Mouse (Mus musculus) retina, postnatal 7 days (tissue): ENCODE results near the gene Slc26a10.

ENCODE experiments used
- DNase-seq: peaks from one replicate; pipeline ENCODE4 v3.0.0-alpha.2; 2012; ENCODE audit warnings: low read depth, low spot score

Gene Slc26a10

DNA sequence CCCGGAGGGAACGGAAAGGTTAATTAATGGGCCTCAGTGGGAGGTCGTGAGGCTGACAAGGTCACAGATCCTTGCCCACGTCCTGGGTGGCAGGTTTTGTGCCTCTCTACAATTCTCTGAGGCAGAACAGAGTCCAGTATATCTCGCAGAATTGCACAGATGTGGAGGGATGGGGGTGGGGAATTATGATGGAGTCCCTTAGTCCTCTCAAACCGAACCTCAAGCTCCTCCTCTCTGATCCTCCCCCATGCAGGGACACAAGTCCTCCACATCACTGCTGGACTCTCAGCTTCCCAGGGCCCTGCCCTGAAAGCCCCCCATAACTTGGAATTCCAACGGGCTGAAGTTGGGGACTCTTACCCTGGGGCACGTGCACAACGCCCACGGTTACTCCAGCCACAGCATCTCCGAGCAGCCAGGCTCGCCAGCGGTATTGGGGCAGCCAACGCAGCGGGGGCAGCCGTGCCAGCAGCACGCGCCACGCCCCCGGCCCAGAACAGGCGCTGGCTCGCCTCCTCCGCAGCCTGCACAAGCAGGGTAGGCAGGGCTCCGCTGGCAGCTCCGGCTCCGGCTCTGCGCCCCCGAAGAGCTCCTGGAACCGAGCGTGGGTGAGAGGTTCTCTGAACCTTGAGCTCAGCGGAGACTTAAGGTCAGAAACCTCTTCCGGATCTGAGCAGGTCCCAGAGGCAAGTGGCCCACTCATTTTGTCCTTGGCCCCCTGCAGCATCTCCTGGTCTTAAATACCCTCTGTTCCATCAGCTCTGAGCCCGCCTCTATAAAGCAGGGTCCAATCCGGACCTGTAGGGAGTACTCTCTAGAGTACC, at the start of gene Slc26a10:
Gene Slc26a10 (minus strand): TSS at position 775 of the 824 bp plus-strand sequence.
- DNase-seq: no peak

DNA sequence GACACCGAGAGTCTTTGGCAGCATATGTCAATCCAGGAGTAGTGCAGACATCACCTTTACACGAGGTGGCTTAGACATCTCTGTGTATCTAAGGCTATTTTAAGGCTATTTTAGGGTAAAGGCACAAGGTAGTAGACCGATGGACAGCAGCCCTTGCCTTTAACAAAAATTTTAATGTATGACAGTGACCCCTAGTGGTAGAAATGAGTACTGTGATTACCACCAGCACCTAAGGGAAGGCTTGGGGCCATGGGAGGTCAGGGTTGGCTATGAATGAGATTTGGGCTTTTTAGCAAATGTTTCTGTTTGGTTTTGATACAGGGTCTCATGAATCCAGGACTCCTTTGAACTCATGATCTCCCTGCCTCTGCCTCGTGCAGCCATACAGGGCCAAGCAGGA, 48.5 kb upstream of the Slc26a10 start:
- peak; percentile 53 for DNase-seq

DNA sequence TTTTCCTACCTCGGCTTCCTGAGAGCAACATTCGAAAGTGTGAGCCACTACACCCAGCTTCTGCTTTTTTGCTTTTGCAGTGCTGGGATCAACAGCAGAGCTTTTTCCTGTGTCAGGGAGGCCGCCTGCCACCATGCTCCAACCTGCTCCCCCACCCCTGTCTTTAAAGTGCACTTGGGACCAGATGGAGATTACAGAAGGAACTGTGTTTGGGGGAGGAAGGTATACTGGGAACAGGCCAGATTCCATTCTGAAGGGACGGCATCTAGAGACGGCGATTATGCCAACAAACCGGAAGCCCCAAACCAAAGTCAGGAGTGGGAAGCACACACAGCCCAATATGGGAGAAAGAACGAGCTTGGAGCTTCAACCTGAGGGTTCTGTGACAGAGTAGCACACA, 46.7 kb upstream of the Slc26a10 start:
- no peak for DNase-seq

DNA sequence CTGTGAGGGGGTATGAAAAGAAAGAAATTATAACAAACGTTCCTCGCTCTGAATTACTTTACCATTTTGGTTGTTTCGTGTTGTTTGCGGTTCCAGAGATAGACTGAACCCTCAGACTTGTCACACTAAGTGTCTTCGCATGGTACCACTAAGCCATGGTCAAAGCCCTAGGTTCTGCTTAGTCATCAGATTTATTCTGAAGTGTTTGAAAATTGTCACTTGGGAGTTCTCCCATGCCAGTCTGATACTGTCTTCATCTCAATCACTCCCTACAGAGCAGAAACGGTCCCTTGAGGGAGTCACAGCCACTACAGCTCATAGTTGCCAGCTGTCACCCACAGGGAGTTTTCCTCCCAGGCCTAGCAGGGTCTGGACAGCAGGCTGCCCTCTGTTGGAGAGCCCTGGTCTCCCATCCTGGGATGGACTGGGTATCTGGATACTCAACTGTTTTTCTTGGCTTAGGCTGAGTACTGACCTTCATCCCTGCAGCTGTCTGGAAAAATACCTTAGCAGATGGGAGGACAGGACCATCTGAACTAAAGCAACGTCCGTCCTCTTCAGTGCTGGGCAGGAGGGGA, 46.0 kb upstream of the Slc26a10 start:
- DNase-seq: no peak

DNA sequence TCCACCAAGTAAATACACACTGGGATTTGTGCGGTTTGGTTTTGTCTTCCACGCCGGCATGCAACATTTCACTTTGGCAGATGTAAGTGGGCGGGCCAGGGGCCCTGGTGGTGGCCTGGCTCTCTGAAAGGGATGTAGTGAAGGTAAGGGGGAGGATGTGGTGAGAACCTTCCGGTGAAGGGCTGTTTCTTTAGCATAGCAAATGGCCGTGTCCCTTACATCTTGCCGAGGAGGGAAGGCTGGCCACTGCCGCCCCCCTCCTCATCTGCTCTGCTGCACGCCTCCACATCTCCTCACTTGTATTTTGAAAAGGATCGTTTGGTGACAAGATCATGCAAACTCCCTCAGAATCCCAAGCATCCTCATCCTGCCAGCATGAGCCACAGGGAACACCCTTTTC, 45.3 kb upstream of the Slc26a10 start:
- DNase-seq: no peak

DNA sequence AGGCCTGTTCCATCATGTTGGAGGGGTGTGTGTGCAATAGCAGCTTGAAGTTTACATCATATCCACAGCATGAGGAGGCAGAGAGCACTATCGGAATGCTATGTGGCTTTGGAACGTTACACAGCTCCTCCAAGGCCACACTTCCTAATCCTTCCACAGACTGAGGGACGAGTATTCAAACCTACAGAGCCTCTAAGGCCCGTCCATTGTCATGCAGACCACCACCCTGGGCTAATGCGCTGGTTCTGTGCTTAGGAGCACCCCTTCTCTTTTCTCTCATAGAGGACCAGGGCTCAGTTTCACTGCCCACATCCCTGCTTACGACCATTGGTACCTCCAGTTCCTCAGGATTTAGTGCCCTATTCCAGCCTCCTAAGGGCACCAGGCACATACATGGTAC, 44.8 kb upstream of the Slc26a10 start:
- no peak for DNase-seq

DNA sequence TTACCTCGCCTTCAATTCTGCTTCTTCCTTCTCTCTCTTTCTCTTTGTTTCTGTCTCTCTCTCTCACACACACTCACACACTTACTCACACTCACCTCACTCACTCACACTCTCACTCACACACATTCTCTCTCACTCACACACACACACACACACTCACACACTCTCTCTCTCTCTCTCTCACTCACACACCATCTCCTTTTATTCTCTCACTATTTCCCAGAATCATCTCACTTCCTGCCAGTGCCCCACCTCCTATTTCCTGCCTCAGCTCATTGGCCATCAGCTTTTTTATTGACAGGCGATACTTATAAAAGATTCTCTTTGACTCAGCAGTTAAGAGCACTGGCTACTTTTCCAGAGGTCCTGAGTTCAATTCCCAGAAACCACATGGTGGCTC, 37.9 kb upstream of the Slc26a10 start:
- no peak for DNase-seq

DNA sequence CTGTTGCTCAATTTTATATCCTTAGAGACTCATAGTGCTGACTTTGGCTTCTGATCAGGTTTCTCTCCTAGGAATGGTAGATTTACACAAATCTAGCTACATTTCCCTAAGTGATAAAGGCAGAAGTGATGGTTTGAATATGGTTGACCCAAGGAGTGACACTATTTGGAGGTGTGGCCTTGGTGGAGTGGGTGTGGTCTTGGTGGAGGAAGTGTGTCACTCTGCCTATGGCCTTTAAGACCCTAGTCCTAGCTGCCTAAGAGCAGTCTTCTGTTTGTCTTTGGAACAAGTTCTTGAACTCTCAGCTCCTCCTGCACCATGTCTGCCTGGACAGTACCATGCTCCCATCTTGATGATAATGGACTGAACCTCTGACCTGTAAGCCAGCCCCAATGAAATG, 36.7 kb upstream of the Slc26a10 start:
- no peak for DNase-seq

DNA sequence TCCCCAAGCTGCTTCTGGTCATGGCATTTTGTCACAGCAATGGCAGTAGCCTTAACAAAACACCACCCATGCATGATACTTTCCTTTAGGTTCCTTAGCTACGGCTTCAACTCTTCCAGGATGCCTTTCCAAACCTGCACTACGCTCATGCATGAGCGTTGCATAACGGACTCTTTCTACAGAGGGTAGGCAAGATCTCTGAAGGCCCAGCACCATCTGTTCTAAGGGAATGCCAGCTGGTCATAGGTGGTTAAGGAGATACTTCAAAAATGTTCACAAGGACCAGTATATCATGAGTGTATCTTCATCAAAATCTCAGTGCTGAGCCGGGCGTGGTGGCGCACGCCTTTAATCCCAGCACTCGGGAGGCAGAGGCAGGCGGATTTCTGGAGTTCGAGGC, 36.0 kb upstream of the Slc26a10 start:
- no peak for DNase-seq

DNA sequence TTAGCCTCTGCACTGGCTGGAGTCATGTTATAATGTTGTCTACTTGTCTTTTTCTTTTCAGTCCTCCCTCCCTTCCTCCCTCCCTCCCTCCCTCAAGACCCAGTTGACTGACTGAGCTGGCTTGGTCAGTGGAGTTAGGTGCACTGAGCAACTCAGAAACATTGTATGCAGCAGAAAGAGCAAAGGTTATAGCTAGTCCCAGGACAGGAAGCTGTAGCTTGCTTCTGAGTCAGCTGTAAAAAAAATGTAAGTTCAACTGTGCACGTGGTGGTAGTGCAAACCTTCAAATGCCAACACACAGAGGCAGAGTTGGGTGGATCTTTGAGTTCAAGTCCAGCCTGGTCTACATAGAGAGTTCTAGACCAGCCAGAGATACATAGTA, 34.0 kb upstream of the Slc26a10 start:
- DNase-seq: no peak

DNA sequence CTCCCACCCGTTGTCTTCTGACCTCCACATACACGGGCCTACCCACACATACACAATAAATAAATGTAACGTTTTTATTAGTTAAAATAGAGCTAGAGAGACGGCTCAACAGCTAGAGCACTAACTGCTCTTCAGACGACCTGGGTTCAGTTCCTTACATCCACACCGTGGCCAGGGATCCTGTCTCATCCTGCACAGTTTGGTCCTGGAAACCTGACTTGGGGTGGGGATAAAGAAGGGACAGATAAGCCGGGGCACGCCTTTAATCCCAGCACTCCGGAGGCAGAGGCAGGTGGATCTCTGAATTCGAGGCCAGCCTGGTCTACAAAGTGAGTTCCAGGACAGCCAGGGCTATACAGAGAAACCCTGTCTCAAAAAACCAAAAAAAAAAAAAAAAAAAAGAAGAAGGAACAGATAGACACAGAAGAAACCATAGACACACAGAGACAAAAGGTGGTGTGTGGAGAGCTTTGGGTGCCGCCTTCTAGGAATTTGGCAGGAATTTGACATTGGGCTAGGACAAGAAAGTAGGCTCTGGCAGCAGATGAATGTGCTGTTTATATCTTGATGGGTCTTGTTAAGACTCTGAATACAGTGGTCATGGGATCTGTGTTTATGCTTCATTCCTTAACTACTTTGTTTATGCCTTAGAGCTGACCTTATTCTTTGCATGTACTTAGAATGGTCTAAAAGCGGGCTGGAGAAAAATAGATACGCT, 33.4 kb upstream of the Slc26a10 start:
- DNase-seq: no peak

DNA sequence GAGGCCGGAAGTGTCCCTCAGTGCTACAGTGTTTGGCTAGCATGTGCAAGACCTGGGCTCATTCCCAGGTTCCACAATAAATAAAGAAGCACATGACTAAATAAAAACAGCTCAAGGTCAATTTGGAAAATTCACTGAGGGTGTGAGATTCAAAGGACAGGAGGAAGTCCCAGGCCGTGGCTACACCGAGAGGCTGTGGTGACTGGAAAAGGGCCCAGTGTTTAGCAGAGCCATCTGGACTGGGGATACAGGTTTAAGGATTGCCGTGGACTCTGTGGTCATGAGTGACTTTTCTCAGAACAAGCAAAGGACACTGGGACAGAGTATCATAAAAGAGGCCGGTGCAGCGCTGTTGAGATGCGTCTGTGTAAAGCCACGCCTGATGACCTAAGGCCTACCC, 32.8 kb upstream of the Slc26a10 start:
- no peak for DNase-seq

DNA sequence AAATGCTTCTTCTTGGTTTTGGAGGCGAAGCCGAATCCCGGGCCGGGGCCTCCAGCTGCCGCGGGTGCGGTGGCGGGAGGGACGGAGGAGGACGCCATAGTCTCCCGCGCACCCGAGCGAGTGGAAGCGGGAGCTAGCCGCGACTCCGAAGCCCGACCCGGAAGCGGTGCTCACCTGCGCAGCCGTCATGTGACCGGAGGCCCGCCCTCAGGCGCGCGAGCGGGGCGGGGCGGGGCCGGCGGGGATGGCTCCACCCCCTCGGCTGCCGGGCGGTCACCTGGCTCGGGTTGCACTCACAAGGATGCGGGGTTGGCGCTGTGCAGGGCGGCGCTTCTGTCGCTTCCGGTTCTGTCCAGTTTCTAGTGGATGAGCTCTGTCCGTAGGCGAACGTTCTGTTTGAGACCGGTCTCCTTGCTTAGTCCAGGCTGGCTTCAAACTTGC, 31.0 kb upstream of the Slc26a10 start, which contains the start of gene Pip4k2c:
Gene Pip4k2c (minus strand): TSS at position 172 of the 441 bp plus-strand sequence.
- peak; percentile 74 for DNase-seq

DNA sequence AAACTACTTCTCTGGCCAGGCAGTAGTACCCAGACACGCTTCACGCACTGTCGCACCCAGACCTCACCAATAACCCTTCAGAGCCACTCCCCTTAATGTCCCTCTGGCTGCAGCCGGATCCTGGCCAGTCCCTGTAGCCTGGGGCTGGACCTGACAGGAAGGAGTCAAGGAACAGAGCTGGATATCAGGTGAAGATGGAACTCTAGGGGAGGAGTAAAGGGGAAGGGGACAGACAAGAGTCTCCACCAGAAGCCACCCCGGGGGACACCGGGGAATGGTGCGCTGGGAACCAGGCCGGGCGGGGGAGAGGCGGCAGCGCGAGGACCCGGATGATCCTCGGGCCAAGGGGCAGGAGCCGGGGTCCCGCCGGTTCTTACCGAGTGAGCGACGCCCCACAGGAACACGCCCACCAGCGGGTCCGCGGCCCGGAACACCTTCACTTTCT, 30.5 kb upstream of the Slc26a10 start:
- DNase-seq: no peak

DNA sequence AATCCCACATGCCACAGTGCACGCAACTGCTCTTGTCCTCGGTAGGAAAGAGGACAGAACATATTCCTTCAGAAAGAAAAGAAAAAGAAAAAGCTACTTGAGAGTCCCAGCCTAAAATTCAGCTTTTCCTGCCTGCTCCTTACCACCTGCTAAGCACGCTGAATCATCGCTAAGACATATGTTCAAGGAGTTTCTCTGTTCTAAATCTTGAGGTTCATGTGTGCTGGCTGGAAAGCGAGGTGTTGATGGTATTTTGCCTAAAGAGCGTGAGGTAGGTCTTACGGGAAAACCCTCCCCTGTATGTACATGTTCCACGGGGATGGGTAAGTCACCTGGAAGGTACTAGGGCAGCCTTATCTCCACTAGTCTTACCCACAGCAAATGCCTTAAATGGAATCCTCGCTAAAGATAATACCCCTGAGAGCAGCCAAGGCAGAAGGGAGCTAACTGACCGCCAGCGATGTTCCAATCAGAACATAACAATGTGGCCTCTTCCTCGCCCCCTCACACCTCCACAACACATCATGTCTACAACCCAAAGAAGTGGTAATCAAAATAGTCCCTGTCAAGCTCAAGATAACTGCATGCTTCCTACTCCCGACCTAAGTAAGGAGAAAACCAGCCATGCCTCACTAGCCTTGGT, 29.6 kb upstream of the Slc26a10 start:
- no peak for DNase-seq

DNA sequence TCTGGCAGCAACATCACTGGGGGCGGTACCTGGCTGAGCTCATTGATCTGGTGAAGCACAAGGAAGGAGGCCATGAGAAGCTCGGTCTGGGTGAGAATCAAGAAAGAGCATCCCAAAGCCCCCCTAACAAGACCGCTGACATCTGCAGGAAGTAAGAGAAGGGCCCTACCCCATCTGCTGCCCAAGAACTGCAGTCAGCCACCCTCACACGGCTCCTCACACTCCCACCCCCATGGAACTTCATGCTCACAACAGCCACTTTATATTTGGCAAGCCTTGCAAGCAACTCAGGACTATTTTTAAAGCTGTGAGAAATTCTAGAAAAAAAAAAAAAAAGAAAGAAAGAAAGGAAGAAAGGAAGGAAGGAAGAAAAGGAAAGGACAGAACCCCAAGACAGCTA, 28.5 kb upstream of the Slc26a10 start:
- DNase-seq: no peak

DNA sequence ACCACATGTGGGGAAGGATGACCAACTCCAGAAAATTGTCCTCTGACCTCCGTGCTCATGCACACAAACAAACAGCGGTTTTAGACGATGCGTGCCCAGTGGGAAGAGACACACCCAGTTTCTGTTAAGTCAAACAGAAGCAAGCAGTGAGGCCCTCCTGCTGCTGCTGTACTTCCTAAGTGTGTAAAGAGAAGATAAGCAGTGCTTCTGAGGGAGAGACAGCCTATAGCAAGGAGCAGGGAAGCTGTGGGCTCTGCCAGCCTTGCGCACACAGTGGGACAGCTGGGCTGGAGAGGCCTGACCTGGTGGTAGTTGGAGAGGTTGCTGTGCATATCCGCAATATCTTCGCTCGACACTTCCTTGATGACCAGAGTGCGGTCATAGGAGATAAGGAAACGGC, 24.9 kb upstream of the Slc26a10 start:
- DNase-seq: no peak

DNA sequence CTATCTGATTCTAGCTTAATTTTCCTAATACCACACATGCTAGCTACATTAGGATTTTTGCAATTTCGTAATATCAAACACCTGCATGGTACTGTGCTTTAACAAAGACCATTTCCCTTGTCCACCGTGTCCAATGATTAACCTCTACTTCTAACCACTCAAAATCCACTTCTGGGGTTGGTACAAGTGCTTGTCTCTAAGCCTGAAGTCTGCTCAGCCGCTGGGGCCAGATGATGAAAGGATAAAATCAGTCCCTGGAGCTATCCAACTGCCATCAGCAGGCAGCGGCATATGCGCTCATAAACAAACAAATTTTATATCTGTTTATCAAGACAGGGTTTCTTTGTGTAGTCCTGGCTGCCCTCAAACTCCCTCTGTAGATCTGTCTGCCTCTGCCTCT, 24.1 kb upstream of the Slc26a10 start:
- no peak for DNase-seq

DNA sequence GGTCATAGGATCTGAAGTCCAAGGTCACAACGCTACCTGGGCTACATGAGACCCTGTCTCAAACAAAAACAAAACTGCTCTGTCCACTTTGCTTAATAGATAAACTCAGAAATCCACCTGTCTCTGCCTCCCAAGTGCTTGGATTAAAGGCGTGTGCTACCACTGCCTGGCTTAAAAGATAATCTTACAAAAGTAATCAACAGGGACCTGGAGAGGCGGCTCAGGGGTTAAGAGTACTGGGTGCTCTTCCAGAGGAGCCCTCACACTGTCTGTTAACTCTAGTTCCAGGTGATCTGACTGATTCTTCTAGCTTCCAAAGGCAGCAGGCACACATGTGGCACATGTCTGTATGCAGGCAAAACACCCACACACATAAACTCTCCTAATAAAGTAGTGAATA, 22.7 kb upstream of the Slc26a10 start:
- DNase-seq: no peak

DNA sequence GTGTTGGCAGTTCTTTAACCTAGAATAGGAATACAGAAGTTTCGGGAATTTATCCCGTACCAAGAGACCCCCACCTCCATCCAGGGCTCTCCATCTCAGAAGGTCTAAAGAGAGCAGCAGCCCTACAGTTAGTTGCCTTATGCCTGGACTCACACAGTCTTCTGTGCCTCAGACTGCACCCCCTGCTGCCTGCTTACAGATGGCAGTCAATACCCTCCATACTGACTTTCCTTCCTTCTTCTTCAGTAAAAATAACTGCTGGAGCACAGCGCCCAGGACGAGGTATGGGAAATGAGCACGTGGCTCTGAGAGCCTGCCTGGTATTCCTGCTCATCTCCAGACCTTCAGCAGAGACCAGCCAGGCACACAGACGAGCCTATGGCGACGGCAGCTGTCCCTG, 19.8 kb upstream of the Slc26a10 start:
- no peak for DNase-seq

DNA sequence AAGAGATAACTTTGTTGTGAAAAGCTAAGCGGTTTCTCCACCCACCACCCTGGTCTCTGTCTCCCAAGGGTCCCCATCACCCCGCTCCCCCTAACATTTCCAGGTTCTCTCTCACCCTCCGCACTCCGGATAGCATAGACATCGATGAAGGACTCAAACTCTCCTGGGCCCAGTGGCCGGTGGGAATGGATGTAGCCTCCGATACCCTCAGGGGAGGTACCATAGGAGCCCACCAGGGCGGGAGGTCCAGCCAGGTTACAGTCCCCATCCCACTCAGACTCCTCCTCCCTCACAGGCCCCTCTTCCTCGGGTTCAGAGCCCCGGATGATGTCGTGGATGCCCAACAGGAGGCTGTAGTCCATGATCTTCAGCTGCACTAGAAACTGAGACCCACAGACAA, 19.0 kb upstream of the Slc26a10 start:
- no peak for DNase-seq

DNA sequence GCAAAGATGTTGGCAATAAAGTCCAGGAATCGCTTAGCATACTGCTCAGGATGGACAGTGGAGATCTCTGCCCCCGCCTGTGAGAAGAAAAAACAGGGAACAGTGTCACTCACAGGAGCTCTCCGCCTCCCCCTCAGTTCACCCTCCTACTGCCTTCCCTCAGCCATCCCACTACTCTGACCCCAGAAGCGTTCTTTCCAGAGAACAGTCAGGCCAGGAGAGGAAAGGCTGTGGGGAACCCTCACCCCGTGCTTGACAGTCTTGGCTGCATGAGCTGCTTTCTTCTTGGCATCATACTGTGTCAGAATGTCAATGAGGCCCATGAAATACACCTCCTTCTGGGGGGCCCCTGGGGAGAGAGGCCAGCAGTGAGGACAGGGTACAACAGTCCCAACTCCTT, 18.6 kb upstream of the Slc26a10 start:
- no peak for DNase-seq
